Mouse (Mus musculus): ENCODE data around the gene Dhrs11.
A peak's percentile ranks its signal among the peaks of the same experiment; 100 is the strongest.
"Not testable (repeated sequence)": the region's sequence is repeated elsewhere in the genome, so short reads cannot be mapped to it uniquely, and the experiment has no call there.

The Dhrs11 gene

DNA sequence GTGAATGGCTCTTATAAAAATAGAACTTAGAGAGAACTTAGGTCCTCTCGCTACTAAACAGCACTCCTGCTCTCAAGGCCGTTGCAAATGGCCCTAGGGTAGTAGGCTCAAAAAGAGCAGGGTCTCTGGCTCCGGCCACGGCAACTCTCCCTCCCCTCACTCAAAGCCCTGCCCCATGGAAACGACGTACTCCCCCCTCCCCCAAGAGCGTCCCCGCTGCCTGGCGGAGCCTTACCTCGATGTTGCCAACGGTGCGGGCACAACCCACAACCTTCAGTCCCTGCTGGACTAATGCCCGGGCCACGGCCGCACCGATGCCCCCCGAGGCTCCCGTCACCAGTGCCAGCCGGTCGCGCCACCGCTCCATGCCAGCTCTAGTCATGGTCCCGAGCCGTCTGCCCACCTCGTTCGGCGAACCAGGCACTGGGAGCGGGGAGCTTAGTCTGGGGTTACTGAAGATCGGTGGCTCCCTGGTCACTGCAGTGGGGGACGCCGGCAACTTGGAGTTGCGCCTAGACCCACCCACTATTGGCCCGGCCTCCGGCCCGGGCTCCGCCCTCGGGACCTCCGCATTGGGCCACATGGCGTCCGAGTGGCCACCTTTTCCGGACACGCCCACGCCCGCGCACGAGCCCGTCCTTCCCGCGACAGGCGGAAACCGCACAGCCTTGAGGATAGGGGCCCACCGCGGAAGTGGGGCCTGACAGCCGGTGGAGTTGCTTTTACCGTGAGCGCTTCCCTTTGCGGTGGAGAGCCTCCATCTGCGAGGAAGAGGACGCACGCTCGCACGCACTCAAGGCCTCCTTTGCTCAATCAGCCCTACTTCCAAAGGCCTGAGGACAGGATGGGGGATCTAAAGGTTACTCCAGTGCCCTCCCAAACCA, at the start of gene Dhrs11:
Gene Dhrs11, minus strand, starts transcription at position 479 of the 884 bp plus-strand sequence.
- DNase-seq (ENCODE audit: extremely low spot score, low read depth, low spot score): no peak

DNA sequence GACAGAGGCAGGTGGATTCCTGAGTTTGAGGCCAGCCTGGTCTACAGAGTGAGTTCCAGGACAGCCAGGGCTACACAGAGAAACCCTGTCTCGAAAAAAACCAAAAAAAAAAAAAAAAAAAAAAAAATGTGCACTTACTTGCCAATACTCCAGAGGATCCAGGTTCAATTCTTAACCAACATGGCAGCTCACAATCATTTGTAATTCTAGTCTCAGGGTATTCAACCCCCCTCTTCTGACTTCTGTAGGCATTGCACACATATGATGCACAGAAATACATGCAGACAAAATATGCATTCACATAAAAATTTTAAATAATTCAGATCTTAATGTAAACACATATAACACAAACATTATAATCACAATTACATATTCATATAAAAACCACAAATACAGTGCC, 47.2 kb upstream of the Dhrs11 start:
- not testable (repeated sequence) for DNase-seq (ENCODE audit: extremely low spot score, low read depth, low spot score)

DNA sequence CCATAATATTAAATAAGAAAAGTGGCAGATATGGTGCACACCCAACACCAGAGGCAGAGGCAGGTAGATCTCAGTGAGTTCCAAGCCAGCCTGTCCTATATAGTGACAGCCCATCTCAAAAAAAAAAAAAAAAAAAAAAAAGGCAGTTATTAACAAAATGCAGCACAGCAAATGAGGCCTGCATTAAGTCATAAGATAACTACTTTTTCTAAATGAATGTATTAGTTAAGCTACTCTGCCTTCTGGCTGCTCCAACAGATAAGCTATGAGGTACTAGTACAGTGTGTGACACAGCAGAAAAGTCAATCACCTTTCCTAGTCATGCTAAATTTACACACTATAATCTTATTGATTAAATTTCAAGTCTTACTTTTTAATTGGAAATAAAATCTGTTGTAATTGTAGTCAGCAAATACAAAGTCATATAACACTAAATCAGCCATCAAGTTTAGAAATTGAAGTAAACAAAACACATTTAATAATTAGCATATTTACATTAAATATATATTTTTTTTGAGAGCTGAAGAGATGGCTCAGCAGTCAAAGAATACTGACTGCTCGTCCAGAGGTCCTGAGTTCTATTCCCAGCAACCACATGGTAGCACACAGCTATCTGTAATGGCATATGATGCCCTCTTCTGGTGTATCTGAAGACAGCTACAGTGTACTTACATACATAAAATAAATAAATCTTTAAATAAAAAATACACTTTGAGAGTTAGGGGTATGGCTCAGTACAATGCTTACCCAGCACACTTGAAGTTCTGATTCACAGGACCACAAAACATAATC, 44.4 kb upstream of the Dhrs11 start:
- DNase-seq (ENCODE audit: extremely low spot score, low read depth, low spot score): no peak

DNA sequence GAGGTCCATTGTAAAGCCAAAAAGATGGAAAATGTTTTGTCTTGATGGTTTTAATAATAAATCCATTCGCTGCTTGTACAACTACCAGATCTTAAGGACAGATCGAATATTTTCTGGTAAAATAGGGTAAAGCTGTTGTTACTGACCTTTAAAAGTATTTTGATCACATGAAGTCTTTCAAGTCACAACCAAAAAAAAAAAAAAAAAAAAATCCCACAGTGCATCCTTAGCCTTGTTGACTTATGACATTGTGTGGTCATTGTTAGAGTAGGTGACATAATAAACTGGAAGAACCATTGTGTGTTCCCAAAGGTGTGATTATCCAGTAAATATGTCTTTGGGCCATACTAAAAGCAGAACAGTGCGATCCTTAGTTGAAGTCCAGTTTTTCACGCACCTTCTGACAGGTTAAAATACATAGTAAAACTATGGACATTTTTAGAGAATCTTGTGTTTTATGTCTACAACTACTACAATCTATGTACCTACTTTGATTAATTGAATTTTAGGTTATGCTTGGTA, 42.8 kb upstream of the Dhrs11 start:
- no peak for DNase-seq (ENCODE audit: extremely low spot score, low read depth, low spot score)

DNA sequence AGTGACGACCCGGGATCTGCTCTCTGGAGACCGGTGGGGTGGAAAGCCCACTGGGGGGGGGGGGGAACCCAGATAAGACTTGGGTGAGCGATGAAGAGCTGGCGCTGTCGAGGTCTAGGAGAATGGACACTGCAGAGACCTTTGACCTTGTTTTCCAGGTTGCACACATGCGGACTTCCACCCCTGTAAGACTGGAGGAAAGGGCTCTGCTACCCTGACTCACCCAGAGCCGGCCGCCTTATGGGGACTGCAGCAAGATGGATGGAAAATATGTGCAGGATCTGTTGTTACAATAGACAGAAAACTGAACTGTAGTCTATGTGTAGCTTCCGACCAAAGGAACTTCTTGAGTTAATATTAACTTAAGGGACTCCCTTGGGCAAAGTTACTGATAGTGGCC, 42.3 kb upstream of the Dhrs11 start:
- no peak for DNase-seq (ENCODE audit: extremely low spot score, low read depth, low spot score)

DNA sequence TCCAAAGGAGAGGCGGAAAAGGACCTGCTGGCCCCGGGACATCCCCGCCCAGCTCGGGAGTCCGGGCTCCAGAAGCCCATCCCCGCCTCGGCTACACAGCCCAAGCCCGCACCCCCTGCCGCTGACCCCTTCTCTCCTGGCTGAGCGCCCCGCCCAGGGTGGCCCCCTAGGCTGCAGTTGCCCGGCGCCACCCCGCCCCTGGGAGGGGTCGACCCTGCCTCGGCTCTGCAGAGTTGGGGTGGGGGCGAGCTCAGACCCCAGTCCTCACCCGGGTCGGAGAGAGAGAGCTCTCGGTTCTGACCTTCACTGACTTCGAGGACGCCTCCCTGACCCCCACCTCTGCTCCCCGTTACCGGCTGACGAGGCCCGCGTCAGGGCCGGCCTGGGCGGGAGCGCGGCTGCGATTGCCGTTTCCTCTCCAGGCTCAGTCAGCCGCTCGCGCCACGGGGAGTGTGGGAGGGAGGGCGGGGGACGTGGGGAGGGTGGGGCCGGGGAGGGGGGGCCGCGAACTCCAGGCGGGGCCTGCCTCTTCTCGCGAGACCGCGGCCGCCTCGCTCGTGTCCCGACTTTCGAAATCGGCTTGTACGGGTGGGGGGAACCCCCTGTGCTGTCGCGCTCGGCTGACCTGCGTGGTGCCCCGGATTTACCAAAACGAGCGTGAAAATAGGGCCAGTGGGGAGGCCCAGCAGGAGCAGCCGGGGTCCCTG, 41.7 kb upstream of the Dhrs11 start, which contains the start of gene Ggnbp2:
Gene Ggnbp2, minus strand, starts transcription at position 481 of the 707 bp plus-strand sequence.
- DNase-seq (ENCODE audit: extremely low spot score, low read depth, low spot score): no peak

DNA sequence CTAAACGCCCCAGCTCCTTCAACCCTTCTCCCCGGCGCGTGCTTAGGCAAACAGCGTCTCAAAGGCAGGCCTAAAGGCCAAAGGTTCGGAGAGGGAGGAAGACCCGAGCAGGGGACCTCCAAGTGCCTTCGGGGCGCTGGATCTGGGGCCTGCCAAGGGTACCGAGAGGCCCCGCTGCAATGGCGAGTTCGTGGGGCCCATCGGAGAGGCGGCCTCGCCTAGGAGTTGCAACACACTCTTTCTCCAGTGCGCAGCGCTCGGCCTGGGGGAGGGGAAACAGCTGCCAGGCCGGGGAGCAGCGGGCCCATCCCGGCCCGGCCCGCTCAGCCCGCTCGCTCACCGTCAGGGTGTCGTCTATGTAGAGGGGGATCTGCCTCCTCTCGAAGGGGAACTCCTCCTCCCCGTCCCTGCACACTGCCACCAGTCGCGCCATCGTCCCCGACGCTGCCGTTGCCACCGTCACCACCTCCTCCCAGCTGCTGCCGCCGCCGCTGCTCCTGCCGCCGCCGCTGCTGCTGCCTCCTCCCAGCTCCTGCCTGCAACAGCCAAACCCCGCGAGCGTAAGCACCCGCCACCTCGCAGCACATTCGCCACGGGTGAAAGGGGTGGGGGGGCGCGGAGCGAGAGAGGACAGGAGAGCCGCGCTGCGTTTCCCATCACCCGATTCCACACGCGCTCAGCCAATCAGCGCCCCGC, 40.9 kb upstream of the Dhrs11 start:
- DNase-seq (ENCODE audit: extremely low spot score, low read depth, low spot score): peak; percentile 69

GRCm38 (mm10) chr11:84868786-84869259, 40.0 kb upstream of the Dhrs11 start:
- no peak for DNase-seq (ENCODE audit: extremely low spot score, low read depth, low spot score)

- no peak for DNase-seq (ENCODE audit: extremely low spot score, low read depth, low spot score)
Observed at GRCm38 (mm10) chr11:84867586-84867985, 38.8 kb upstream of the Dhrs11 start.

DNA sequence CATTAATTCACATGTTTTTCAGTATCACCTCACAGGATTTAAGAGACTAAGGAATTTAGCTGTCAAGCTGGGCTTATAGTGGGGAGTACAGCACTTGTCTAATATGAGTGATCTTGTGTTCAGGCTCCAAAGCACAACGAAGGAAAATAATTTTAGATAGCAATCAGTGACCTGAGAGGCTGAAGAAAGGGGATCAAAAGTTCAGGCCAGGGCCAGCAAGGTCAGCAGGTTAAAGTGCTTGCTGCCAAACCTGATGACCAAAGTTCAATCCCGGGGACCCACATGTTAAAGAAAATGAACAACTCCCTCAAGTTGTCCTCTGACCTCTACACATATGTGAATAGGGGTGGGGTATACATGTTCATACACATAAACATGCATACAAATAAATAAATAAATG, 36.5 kb upstream of the Dhrs11 start:
- DNase-seq (ENCODE audit: extremely low spot score, low read depth, low spot score): no peak

DNA sequence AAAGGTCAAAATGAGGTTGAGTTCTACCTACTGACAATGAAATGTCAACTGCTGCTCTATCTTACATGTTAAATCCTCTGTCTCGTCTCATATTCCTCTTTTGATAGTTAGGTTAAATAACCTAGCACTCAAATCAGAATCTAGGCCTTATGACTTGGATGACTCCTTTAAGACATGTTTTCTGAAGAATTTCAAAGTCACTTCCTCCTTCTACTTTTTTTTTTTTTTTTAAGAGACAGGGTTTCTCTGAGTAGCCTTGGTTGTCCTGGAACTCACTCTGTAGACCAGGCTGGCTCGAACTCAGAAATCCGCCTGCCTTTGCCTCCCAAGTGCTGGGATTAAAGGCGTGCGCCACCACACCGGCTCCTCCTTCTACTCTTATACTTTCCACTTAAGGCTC, 26.5 kb upstream of the Dhrs11 start:
- no peak for DNase-seq (ENCODE audit: extremely low spot score, low read depth, low spot score)

GRCm38 (mm10) chr11:84847475-84848090, 18.8 kb upstream of the Dhrs11 start:
- DNase-seq (ENCODE audit: extremely low spot score, low read depth, low spot score): no peak

- DNase-seq (ENCODE audit: extremely low spot score, low read depth, low spot score): no peak
Observed at GRCm38 (mm10) chr11:84846741-84847474, 18.1 kb upstream of the Dhrs11 start.

DNA sequence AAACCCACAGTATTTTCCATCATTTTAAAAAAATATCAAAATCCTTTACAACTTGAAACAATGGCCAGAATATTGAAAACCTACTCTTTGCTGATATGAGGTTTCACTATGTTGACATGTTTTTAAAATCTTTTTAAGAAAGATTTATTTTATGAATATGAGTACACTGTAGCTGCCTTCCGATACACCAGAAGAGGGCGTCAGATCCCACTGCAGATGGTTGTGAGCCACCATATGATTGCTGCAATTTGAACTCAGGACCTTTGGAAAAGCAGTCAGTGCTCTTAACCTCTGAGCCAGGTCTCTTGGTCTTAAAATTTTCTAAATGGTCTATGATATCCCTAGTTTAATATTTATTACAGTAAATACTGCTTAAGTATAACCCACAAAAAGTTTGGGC, 10.5 kb upstream of the Dhrs11 start:
- DNase-seq (ENCODE audit: extremely low spot score, low read depth, low spot score): no peak

- DNase-seq (ENCODE audit: extremely low spot score, low read depth, low spot score): not testable (repeated sequence)
Observed at GRCm38 (mm10) chr11:84829495-84829894, 701 bp upstream of the Dhrs11 start.

DNA sequence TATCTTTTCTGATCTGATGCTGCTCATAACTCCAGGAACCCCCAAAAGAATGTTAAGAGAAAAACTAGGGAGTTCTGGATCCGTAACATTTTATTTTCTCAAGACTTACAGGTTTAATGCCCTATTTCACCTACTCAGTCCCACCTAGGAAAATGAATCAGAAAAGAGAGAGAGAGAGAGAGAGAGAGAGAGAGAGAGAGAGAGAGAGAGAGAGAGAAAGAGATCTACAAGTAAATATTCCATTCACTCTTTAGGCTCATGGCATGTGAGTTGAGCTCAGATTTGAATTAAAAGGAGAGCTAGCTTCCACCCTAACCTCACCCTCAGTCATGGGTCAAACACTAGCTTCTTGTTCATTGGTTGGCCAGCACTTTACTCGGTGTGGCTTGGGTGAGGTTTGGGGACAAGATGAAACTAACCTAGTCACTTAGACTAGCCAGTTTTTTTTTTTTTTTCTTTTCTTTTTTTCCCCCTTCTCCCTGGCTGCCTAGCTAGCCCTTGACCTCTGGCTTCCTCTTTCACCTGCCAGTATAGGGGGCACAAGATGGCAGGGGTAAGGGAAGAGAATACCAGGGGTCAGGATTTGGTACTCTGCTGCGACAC, 792 bp downstream of the Dhrs11 start:
- DNase-seq (ENCODE audit: extremely low spot score, low read depth, low spot score): no peak

DNA sequence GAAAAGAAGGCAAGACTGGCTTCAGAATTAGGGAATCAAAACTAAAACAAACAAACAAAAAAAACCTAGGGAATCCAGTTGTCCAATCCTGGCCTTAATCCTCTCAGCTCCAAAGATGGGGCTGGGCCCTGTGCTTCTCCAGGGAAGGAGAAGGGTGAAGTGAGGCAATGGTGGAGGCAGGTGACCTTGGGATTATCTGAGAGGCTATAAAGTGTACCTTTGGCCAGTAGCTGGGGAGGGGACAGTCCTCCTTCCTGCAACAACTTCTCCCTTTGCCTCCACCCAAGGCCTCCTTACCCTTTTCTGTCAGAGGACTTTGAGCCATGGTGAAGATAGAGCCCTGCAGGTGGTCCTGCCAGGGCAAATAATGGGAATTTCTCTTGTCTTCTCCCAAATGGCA, 1.3 kb downstream of the Dhrs11 start:
- DNase-seq (ENCODE audit: extremely low spot score, low read depth, low spot score): no peak

DNA sequence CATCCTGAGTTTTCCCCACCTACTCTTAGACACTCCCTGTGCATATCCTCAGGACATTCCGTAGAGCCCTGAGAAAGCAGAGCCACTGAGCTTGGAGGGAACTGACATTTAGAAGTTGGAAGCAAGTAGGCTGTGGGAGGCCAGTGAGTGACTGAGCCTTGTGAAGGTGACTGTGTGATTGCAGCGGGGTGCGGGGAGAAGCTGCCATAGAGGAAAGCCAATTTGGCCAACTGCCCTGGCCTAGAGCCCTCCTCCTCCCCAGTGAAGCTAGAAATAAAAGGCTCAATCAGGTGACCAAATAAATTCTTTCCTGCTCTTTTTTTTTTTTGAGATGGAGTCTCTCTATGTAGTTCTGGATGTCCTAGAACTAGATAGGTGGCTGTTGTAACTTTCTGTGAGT, 2.6 kb downstream of the Dhrs11 start:
- DNase-seq (ENCODE audit: extremely low spot score, low read depth, low spot score): no peak

DNA sequence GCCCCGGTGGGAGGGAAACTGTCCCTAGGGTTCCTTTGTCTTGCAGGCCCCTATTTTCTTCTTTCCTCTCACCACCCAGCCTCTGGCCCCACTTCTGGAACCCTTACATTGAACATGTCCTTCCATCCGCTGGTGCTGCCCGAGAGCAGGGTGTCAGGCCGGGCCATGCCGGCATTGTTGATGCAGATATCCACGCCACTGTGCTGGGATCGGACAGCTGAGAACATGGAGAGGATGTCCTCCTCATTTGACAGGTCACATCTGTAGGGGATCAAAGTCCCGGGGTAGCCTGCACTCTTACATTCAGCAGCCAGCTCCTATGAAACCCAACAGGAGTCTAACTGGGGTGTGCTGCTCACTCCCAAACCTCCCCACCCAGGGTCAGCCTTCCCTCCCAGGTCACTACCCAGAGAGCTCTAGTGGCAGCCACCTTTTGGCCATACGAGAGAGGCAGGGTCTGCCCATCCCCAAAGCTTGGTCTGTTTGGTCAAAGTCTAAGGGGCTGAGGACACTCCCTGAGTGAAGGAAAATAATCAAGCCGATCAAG, 3.5 kb downstream of the Dhrs11 start:
- no peak for DNase-seq (ENCODE audit: extremely low spot score, low read depth, low spot score)
